Mouse (Mus musculus) CH12F3 (cell line): ENCODE measurements around the gene Rps2.

Experiments
- in situ Hi-C: fragments of 300-500 bp; cut with MboI; formaldehyde crosslinking; loops from 2 replicates; pipeline ENCODE4 v1.14.3; 2020; ENCODE audit warnings: low sequenced_read_pairs

The Rps2 gene

GRCm38 (mm10) chr17:24730787-24731186, 12.9 kb downstream of the Rps2 start:
- in situ Hi-C loops: no loop called here

- in situ Hi-C loops: no loop called here
These were observed 14.5 kb downstream of the Rps2 start for GRCm38 (mm10) chr17:24732233-24732935.

GRCm38 (mm10) chr17:24733434-24734050, 15.6 kb downstream of the Rps2 start:
- in situ Hi-C loops: no loop called here

GRCm38 (mm10) chr17:24734513-24734912, 16.6 kb downstream of the Rps2 start:
- in situ Hi-C loops: no loop called here

GRCm38 (mm10) chr17:24735446-24735845, 17.5 kb downstream of the Rps2 start:
- in situ Hi-C loops: no loop called here

- in situ Hi-C loops: no loop called here
These were observed 18.6 kb downstream of the Rps2 start, which contains the start of gene Msrb1 for GRCm38 (mm10) chr17:24736330-24737051. Gene Msrb1, plus strand, starts transcription at chr17:24736642.

- in situ Hi-C loops: no loop called here
These were observed 19.4 kb downstream of the Rps2 start for GRCm38 (mm10) chr17:24737135-24737810.

- in situ Hi-C loops: no loop called here
These were observed 20.3 kb downstream of the Rps2 start for GRCm38 (mm10) chr17:24738238-24738637.

GRCm38 (mm10) chr17:24739926-24740325, 22.0 kb downstream of the Rps2 start:
- in situ Hi-C loops: loop anchor here (10.0 kb wide), 1 partner anchor 145 kb away; the partner anchor contains the start of genes Nubp2 and Spsb3

GRCm38 (mm10) chr17:24742307-24742706, 24.4 kb downstream of the Rps2 start:
- in situ Hi-C loops: loop anchor here (10.0 kb wide), 1 partner anchor 142 kb away; the partner anchor contains the start of genes Nubp2 and Spsb3

- in situ Hi-C loops: loop anchor here (10.0 kb wide), 1 partner anchor 141 kb away; the partner anchor contains the start of genes Nubp2 and Spsb3
These were observed 26.0 kb downstream of the Rps2 start for GRCm38 (mm10) chr17:24743896-24744295.

GRCm38 (mm10) chr17:24744381-24744780, 26.5 kb downstream of the Rps2 start:
- in situ Hi-C loops: loop anchor here (10.0 kb wide), 1 partner anchor 140 kb away; the partner anchor contains the start of genes Nubp2 and Spsb3

GRCm38 (mm10) chr17:24745526-24746497, 27.9 kb downstream of the Rps2 start:
- in situ Hi-C loops: loop anchor here (10.0 kb wide), 1 partner anchor 139 kb away; the partner anchor contains the start of genes Nubp2 and Spsb3

- in situ Hi-C loops: loop anchor here (10.0 kb wide), 1 partner anchor 138 kb away; the partner anchor contains the start of genes Nubp2 and Spsb3
These were observed 29.1 kb downstream of the Rps2 start for GRCm38 (mm10) chr17:24746986-24747385.

- in situ Hi-C loops: no loop called here
These were observed 33.6 kb downstream of the Rps2 start for GRCm38 (mm10) chr17:24751528-24751927.

- in situ Hi-C loops: no loop called here
These were observed 34.8 kb downstream of the Rps2 start, which contains the start of gene Hs3st6 for GRCm38 (mm10) chr17:24752415-24753394. Gene Hs3st6, plus strand, starts transcription at chr17:24752988.

- in situ Hi-C loops: no loop called here
These were observed 39.5 kb downstream of the Rps2 start for GRCm38 (mm10) chr17:24757394-24757793.

- in situ Hi-C loops: no loop called here
These were observed 43.2 kb downstream of the Rps2 start for GRCm38 (mm10) chr17:24761121-24761520.
